Mouse (Mus musculus): ENCODE data around the gene Ranbp9. TPM values are rescaled to one million over a fixed set of nuclear protein-coding genes. Genes with fewer than 3 reads are reported as not detected.
"Not testable (repeated sequence)": the region's sequence is repeated elsewhere in the genome, so short reads cannot be mapped to it uniquely, and the experiment has no call there.

Ranbp9 gene
- total RNA-seq, 4 experiments from 2014 or later: 38.0 to 44.9 (median 43.3) TPM

GRCm38 (mm10) chr13:43497769-43498168, 16.7 kb upstream of the Ranbp9 start:
- DNase-seq (ENCODE audit: low spot score in 2 of 2): no peak

GRCm38 (mm10) chr13:43496660-43497059, 15.6 kb upstream of the Ranbp9 start:
- no peak for DNase-seq (ENCODE audit: low spot score in 2 of 2)

- no peak for DNase-seq (ENCODE audit: low spot score in 2 of 2)
These were observed 14.6 kb upstream of the Ranbp9 start for GRCm38 (mm10) chr13:43495645-43496044.

GRCm38 (mm10) chr13:43493725-43494124, 12.6 kb upstream of the Ranbp9 start:
- DNase-seq (ENCODE audit: low spot score in 2 of 2): no peak

- DNase-seq (ENCODE audit: low spot score in 2 of 2): no peak
These were observed 12.0 kb upstream of the Ranbp9 start for GRCm38 (mm10) chr13:43493058-43493481.

GRCm38 (mm10) chr13:43486501-43487213, 5.6 kb upstream of the Ranbp9 start:
- DNase-seq (ENCODE audit: low spot score in 2 of 2): no peak

GRCm38 (mm10) chr13:43485278-43485976, 4.3 kb upstream of the Ranbp9 start:
- DNase-seq (ENCODE audit: low spot score in 2 of 2): no peak

- DNase-seq (ENCODE audit: low spot score in 2 of 2): no peak
These were observed 1.7 kb upstream of the Ranbp9 start for GRCm38 (mm10) chr13:43482782-43483181.

- DNase-seq (ENCODE audit: low spot score in 2 of 2): no peak
These were observed 770 bp upstream of the Ranbp9 start for GRCm38 (mm10) chr13:43481859-43482245.

GRCm38 (mm10) chr13:43480595-43480956, 506 bp downstream of the Ranbp9 start:
- no peak for DNase-seq (ENCODE audit: low spot score in 2 of 2)

GRCm38 (mm10) chr13:43479767-43480571, 1.1 kb downstream of the Ranbp9 start:
- DNase-seq (ENCODE audit: low spot score in 2 of 2): peak; percentile 13 to 15

GRCm38 (mm10) chr13:43479024-43479705, 1.9 kb downstream of the Ranbp9 start:
- no peak for DNase-seq (ENCODE audit: low spot score in 2 of 2)

GRCm38 (mm10) chr13:43478586-43478985, 2.5 kb downstream of the Ranbp9 start:
- DNase-seq (ENCODE audit: low spot score in 2 of 2): no peak

- no peak for DNase-seq (ENCODE audit: low spot score in 2 of 2)
These were observed 3.9 kb downstream of the Ranbp9 start for GRCm38 (mm10) chr13:43477098-43477697.

GRCm38 (mm10) chr13:43476226-43476625, 4.9 kb downstream of the Ranbp9 start:
- no peak for DNase-seq (ENCODE audit: low spot score in 2 of 2)

GRCm38 (mm10) chr13:43474722-43475121, 6.4 kb downstream of the Ranbp9 start:
- no peak for DNase-seq (ENCODE audit: low spot score in 2 of 2)

- DNase-seq (ENCODE audit: low spot score in 2 of 2): not testable (repeated sequence)
These were observed 9.2 kb downstream of the Ranbp9 start for GRCm38 (mm10) chr13:43471861-43472260.

GRCm38 (mm10) chr13:43469607-43470006, 11.5 kb downstream of the Ranbp9 start:
- DNase-seq (ENCODE audit: low spot score in 2 of 2): no peak

- DNase-seq (ENCODE audit: low spot score in 2 of 2): no peak
These were observed 16.5 kb downstream of the Ranbp9 start for GRCm38 (mm10) chr13:43464605-43465004.

- no peak for DNase-seq (ENCODE audit: low spot score in 2 of 2)
These were observed 23.9 kb downstream of the Ranbp9 start for GRCm38 (mm10) chr13:43457161-43457560.

- no peak for DNase-seq (ENCODE audit: low spot score in 2 of 2)
These were observed 26.7 kb downstream of the Ranbp9 start for GRCm38 (mm10) chr13:43454431-43454830.
